Mouse (Mus musculus) left cerebral cortex, postnatal 10 days (tissue): ENCODE measurements at regions not wholly inside any gene's neighbourhood (a gene's known extent, or its start where the extent isn't known, plus 50 kb on each side); places are given as distances from the start of the nearest gene placed in this dataset.

Experiments
- DNase-seq, 2 experiments: peaks; one replicate each; pipeline ENCODE4 v3.0.0; 2021 to 2022; ENCODE audit warnings: low spot score in 2 of 2, mixed read lengths in 1 of 2; ENCODE audit errors: extremely low spot score in 1 of 2
- intact Hi-C: fragments of 180-260 bp; cut with DNase I; formaldehyde crosslinking; loops from one replicate; pipeline ENCODE4 v1.15.1; 2025

- peak in 1 of 2 experiments; percentile 45 for DNase-seq
- intact Hi-C loops: no loop called here
These were observed 139.7 kb upstream of the Gpc5 start for GRCm38 (mm10) chr14:114952280-114952679.

GRCm38 (mm10) chr14:114953070-114953665, 138.8 kb upstream of the Gpc5 start:
- intact Hi-C loops: no loop called here

DNA sequence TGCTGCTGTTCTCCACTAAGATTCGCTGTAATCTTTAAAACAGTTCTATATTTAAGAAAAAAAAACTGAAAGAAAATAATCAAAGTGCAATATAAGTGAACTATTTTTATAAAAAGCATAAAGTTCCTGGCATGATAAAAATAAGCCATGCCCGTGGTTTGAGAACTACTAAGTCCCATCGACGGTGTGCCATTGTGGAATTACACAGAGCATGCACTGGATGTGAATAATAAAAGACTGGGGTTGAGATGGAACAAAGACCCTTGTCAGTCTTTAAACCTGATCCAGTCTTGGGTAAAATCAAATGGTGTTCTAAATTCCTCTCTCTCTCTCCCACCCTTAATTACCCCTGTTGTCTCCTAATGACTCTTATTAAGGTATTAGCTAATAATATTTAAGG, 137.7 kb upstream of the Gpc5 start:
- DNase-seq: no peak
- intact Hi-C loops: no loop called here

More at GRCm38 (mm10) chr14:114953070-114953665, 138.8 kb upstream of the Gpc5 start:
- no peak for DNase-seq

DNA sequence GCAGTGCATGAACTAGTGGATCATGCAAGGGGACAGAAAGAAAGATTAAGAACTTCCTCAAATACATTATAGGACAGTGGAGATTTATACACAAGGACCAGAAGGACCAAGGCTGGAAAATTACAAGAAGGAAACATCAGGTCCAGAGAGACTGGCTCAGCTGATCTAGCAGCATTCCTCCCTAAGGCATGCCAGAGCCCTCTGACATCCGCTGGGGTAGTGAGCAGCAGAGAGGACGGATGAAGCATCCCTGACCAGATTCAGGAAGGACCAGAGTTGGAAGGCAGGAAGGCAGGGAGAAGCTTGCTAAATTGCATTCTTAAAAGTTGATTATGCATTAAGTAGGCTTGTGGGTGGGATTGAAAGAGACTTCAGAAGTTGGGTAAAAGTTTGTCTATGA, 136.4 kb upstream of the Gpc5 start:
- DNase-seq: no peak
- intact Hi-C loops: no loop called here

- DNase-seq: no peak
- intact Hi-C loops: no loop called here
These were observed 131.7 kb upstream of the Gpc5 start for GRCm38 (mm10) chr14:114960273-114960672.

DNA sequence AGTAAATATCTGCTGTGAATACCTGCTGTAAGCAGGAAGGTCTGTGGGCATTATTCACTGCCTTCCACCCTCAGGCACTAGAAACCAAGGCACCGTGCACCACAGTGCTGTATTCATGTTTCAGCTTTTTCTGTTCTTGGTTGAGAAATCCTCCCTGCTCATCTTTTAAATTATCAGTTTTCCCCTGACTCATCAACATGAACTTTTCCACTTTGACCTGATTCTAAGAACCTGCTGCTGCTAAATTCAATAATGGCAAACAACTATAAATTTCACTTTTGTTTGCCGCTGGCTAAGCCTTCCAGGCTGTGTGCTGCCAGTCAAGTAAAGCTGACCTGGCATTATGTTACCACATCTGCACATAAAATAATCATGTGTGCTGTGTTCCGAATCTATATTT, 126.1 kb upstream of the Gpc5 start:
- intact Hi-C loops: no loop called here
- no peak for DNase-seq

- intact Hi-C loops: no loop called here
- DNase-seq: no peak
These were observed 123.0 kb upstream of the Gpc5 start for GRCm38 (mm10) chr14:114969020-114969419.

DNA sequence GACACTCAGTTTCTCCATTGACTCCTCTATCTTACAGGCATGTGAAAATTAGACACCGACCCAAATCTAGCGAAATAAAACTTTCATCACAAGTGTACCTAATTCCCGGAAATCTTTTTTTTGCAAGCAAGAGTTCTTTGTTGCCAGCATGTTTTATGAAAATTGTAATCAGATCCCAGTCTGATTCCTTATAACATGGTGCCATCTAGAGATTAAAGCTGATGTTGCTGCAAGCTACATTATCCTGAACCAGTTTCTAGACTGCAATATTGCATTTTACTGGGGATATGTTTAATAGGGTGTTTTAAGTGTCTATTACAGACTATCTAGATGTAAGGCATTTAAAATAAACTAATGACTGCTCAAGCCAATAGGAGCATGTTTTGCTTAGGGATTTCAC, 110.9 kb upstream of the Gpc5 start:
- intact Hi-C loops: loop anchor here (5.0 kb wide), 1 partner anchor 124 kb away; no protein-coding TSS in a partner anchor
- no peak for DNase-seq

DNA sequence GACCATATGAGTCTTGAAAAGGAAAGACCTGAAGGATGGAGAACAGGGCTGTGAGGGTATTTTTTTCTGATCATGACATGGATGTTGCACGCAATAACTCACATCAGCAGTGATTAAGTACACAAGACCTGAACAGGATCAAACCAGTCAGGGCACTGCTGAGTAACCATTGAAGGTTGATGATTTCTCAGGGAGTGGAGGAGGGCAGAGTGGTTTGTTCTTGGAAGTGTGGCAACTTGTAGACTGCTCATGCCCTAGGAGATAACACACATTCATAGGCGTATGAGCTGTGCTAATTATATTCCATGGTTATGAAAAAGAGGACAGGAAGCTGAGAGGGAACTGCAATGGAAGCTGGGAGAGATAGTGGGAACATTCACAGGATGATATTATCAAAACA, 88.8 kb upstream of the Gpc5 start:
- intact Hi-C loops: no loop called here

DNA sequence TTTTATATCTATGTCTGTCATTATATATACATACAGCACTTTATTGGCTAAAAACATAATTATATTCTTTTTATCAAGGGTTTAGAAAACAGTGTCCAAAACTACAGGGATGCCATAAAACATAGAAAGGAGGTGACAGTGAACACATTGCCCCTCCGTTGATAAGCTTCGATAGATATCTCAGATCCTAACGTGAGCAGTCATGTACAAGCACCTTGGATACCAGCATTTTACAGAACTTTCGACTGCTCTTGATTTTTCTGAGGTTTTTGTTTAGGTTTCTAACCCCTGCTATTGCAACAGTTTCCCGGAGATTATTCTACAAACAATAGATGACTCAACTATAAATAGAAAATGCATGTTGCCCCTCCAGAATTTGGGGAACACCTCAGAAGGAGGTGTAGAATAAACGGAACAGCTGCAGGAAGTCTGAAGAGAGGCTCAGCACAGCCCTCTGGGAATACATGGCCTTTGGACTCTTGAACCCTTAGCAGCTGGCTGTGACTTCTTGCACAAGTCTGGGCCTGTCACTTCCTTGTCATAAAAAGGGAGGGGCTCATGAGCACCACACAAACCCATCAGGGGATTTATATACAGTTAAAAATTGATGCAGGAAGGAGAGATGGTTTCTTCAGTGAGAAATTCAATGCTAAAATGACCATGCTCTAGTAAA, 87.1 kb upstream of the Gpc5 start:
- no peak for DNase-seq
- intact Hi-C loops: no loop called here

More for the DNA sequence above, 88.8 kb upstream of the Gpc5 start:
- DNase-seq: no peak

DNA sequence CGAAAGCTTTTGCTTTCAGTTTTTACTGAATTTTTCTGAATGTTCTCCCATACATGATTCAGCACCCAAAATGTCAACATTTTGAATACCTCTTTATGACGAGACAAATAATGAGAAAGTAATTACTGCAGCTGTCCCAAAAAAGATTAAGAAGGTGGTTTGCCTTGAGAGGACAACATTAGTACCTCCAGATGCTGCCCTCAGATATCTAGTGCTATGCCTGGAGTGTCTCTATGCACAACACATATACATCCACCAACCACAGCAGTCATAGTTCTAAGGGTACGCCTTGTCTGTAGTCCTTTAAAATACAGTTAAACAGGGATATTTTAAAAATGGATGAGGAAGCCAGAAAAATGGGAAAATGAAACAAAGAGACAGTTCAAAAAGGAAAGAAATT, 81.1 kb upstream of the Gpc5 start:
- no peak for DNase-seq
- intact Hi-C loops: no loop called here

GRCm38 (mm10) chr14:115015299-115015698, 76.7 kb upstream of the Gpc5 start:
- intact Hi-C loops: loop anchor here (5.0 kb wide), 1 partner anchor 437 kb away; no protein-coding TSS in a partner anchor
- no peak for DNase-seq

DNA sequence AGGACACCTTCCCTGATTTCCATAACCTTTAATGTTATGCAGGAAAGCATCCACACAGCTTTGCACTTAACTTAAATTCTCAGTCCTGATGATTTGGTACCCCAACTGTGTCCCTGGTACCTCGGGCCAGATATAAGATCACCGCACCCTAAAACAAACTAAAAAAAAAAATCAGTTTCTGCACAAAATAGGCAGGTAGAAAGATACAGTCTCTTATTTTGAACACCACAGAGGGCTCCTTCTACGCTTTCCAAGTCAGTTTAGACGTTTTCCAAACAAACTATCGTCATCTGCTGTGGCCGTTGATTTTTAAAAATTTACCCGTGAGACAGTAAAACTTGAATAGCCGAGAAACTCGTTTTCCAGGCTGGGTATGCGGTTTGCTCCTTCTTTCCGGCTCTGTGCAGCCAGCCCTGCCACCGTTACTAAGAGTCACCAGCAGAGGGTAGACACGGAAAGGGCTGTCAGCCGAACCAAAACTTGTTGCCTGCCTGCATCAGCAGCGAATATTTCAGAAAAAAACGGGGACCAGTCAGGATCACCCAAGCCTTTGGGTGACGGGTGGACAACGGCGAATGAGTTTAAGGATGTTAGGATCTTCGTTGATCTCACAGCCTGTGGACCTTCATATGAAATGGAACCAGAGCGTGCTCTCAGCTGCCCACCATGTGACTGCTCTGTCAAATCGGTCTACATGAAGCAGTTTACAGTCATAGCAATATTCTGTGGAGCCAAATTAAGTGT, 74.4 kb upstream of the Gpc5 start:
- intact Hi-C loops: loop anchor here (5.0 kb wide), 1 partner anchor 435 kb away; no protein-coding TSS in a partner anchor
- peak; percentile 40 to 61 for DNase-seq

DNA sequence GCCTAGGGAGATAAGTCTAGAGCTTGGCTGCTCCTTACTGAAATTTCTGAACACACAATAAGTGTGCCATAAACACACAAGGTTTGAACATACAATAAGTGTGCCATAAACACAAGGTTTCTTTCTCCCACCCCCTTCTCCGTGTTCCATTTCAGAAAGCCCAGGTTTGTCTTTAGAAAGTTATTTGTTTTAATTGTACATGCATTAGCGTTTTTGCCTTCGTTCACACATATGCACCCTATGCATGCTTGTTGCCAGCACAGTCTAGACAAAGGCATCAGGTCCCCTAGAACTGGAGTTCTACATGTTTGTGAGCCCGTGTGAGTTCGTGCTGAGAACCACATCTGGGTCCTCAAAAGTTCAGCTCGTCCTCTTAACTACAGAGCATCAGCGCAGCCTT, 64.0 kb upstream of the Gpc5 start:
- no peak for DNase-seq
- intact Hi-C loops: no loop called here

DNA sequence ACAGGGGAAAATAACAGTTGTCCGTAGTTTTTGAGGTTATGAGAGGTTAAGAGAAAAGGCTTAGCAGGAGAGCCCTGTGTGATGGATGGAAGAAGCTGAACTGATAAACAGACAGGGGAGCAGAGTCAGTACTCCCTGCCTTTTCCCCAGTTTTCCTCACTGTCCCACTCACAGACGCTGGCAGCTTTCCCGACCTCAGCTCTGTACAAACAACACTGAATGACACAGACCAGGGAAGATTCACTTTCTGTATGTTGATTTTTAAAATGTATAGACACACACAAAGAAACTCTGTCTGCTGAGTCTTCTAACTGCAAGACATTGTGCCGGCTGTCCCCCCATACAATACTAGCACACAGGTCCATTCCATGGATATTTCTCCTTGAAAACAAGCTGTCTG, 60.3 kb upstream of the Gpc5 start:
- no peak for DNase-seq
- intact Hi-C loops: no loop called here

- no peak for DNase-seq
- intact Hi-C loops: no loop called here
These were observed 58.5 kb upstream of the Gpc5 start for GRCm38 (mm10) chr14:115033375-115033969.

DNA sequence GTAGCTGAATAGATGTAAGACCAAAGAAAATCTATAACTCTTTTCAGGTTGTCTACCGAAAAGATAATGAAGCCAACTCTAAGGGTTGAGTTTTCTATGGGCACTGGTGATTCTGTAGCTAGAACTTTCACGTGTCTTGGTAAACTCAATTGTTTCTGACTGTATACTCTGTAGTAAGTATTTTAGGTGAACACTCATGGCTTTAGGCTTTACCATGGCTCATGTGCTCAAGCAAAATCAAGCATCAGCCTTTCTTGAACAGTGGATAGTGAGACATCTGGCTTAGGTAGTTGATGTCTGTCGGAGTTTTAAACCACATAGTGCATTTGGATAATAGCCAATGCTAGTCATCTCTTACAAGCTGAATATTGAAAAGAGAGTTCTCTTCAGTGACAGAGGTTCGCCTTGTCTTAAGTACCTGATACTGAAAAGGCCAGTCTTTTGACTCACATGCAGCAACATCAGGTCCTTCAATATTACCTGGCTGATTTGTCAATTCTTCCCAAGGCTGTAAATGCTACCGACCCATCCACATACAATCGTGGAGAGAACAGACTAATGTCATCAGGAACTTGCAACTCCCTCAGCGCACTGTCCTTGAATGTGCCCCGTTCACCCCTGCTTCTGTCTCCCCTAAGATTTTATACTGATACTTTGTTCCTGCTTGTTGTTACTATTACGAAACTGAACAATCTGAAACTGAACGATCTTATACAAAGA, 57.1 kb upstream of the Gpc5 start:
- intact Hi-C loops: no loop called here
- no peak for DNase-seq

- DNase-seq: no peak
- intact Hi-C loops: no loop called here
These were observed 54.8 kb upstream of the Gpc5 start for GRCm38 (mm10) chr14:115037086-115037793.
